Mouse (Mus musculus): ENCODE data around the gene Zic2. TPM values are rescaled to one million over a fixed set of nuclear protein-coding genes. Genes with fewer than 3 reads are reported as not detected.
A peak's percentile ranks its signal among the peaks of the same experiment; 100 is the strongest.

Gene Zic2
- polyA plus RNA-seq, 1 experiment from 2014 or later, result 2.1 TPM

GRCm38 (mm10) chr14:122475557-122476040 is 364 bp downstream of the Zic2 start:
- Histone ChIP-seq H3K4me3 (ENCODE audit: low read depth, low read length) (peak overlapping the region; percentile 48), H3K4me1 (ENCODE audit: control insufficient read depth, insufficient read depth, low read length) (peaks cover 9% of the 10 kb centered on the region), H3K9ac (replicated peaks; ENCODE audit: low read length) (peak overlapping the region; percentile 68), H3K36me3 (replicated peaks; ENCODE audit: control insufficient read depth, insufficient read depth, low read depth, low read length) (no peaks in the 10 kb centered on the region), H3K4me2 (ENCODE audit: low read depth, low read length) (peak overlapping the region; percentile 83), H3K27me3 (ENCODE audit: control insufficient read depth, insufficient read depth, low read length) (peaks cover 59% of the 10 kb centered on the region), H3K27ac (replicated peaks; ENCODE audit: low read depth, low read length) (peak overlapping the region; percentile 68), H3K9me3 (replicated peaks; ENCODE audit: control insufficient read depth, low read length) (no peaks in the 10 kb centered on the region)
- ATAC-seq (replicated peaks; ENCODE audit: insufficient number of reproducible peaks, low FRiP score, low TSS enrichment, low read depth), result no peak
- WGBS, result under 1% methylated on average over 53 of the region's 65 CpGs
- peak; percentile 49 for DNase-seq (ENCODE audit: low spot score)

DNA sequence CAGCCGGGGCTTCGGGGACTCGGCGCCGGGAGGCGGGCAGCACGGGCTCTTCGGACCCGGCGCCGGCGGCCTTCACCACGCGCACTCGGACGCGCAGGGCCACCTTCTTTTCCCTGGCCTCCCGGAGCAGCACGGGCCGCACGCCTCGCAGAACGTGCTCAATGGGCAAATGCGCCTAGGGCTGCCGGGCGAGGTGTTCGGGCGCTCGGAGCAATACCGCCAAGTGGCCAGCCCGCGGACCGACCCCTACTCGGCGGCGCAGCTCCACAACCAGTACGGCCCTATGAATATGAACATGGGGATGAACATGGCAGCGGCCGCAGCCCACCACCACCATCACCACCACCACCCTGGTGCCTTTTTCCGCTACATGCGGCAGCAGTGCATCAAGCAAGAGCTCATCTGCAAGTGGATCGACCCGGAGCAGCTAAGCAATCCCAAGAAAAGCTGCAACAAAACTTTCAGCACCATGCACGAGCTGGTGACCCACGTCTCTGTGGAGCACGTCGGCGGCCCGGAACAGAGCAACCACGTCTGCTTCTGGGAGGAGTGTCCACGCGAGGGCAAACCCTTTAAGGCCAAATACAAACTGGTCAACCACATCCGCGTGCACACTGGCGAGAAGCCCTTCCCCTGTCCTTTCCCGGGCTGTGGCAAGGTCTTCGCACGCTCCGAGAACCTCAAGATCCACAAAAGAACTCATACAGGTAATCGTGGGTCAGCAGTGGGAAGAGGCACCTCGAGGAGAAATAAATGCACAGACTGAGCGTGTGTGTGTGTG is 996 bp downstream of the Zic2 start:
- Histone ChIP-seq H3K27ac (replicated peaks; ENCODE audit: low read depth, low read length) (peak overlapping the region; percentile 68), H3K9me3 (replicated peaks; ENCODE audit: control insufficient read depth, low read length) (no peaks in the 10 kb centered on the region), H3K27me3 (ENCODE audit: control insufficient read depth, insufficient read depth, low read length) (peaks cover 59% of the 10 kb centered on the region), H3K36me3 (replicated peaks; ENCODE audit: control insufficient read depth, insufficient read depth, low read depth, low read length) (no peaks in the 10 kb centered on the region), H3K4me3 (ENCODE audit: low read depth, low read length) (peak overlapping the region; percentile 48), H3K4me2 (ENCODE audit: low read depth, low read length) (peak overlapping the region; percentile 83), H3K9ac (replicated peaks; ENCODE audit: low read length) (peak overlapping the region; percentile 68), H3K4me1 (ENCODE audit: control insufficient read depth, insufficient read depth, low read length) (peaks cover 9% of the 10 kb centered on the region)
- ATAC-seq (replicated peaks; ENCODE audit: insufficient number of reproducible peaks, low FRiP score, low TSS enrichment, low read depth), result no peak
- WGBS, result under 1% methylated on average over 62 of the region's 62 CpGs
- DNase-seq (ENCODE audit: low spot score), result peak; percentile 50

DNA sequence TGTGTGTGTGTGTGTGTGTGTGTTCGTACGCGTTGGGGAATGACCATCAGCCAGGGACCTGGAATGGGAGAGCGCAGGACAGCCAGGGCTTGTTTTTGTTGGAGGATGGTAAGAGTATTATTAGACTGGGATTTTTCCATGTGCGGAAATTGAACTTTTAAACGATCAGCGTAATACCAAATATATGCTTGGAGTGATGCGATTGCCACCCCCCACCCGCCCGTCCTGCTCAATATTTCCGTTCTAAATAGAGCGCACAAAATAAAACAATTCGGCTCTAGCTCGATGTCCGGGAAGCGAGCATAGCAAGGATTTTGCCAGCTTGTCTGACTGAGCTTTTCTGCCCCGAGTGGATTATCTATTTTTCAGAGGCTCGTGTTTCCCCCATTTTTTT is 1.6 kb downstream of the Zic2 start:
- H3K4me1 ChIP-seq (ENCODE audit: control insufficient read depth, insufficient read depth, low read length), result peaks cover 9% of the 10 kb centered on the region
- DNase-seq (ENCODE audit: low spot score), result peak; percentile 10
- no peaks in the 10 kb centered on the region for H3K9me3 ChIP-seq (replicated peaks; ENCODE audit: control insufficient read depth, low read length)
- H3K27me3 ChIP-seq (ENCODE audit: control insufficient read depth, insufficient read depth, low read length), result peaks cover 58% of the 10 kb centered on the region
- H3K9ac ChIP-seq (replicated peaks; ENCODE audit: low read length), result peak overlapping the region; percentile 68
- no peak overlapping the region for H3K27ac ChIP-seq (replicated peaks; ENCODE audit: low read depth, low read length)
- under 1% methylated on average over 18 of the region's 18 CpGs for WGBS
- ATAC-seq (replicated peaks; ENCODE audit: insufficient number of reproducible peaks, low FRiP score, low TSS enrichment, low read depth), result no peak
- no peaks in the 10 kb centered on the region for H3K36me3 ChIP-seq (replicated peaks; ENCODE audit: control insufficient read depth, insufficient read depth, low read depth, low read length)
- peak overlapping the region; percentile 48 for H3K4me3 ChIP-seq (ENCODE audit: low read depth, low read length)
- peak overlapping the region; percentile 10; the same call in 1 of the 2 replicates for H3K4me2 ChIP-seq (ENCODE audit: low read depth, low read length)

GRCm38 (mm10) chr14:122477261-122477671 is 2.0 kb downstream of the Zic2 start:
- H3K9ac ChIP-seq (replicated peaks; ENCODE audit: low read length), result peak overlapping the region; percentile 68
- H3K4me3 ChIP-seq (ENCODE audit: low read depth, low read length), result peak overlapping the region; percentile 48
- H3K27ac ChIP-seq (replicated peaks; ENCODE audit: low read depth, low read length), result no peak overlapping the region
- DNase-seq (ENCODE audit: low spot score), result peak; percentile 49
- H3K36me3 ChIP-seq (replicated peaks; ENCODE audit: control insufficient read depth, insufficient read depth, low read depth, low read length), result no peaks in the 10 kb centered on the region
- no peaks in the 10 kb centered on the region for H3K9me3 ChIP-seq (replicated peaks; ENCODE audit: control insufficient read depth, low read length)
- WGBS, result under 1% methylated on average over 20 of the region's 20 CpGs
- peak overlapping the region; percentile 10; the same call in 1 of the 2 replicates for H3K4me2 ChIP-seq (ENCODE audit: low read depth, low read length)
- H3K27me3 ChIP-seq (ENCODE audit: control insufficient read depth, insufficient read depth, low read length), result peaks cover 60% of the 10 kb centered on the region
- H3K4me1 ChIP-seq (ENCODE audit: control insufficient read depth, insufficient read depth, low read length), result peaks cover 9% of the 10 kb centered on the region
- no peak for ATAC-seq (replicated peaks; ENCODE audit: insufficient number of reproducible peaks, low FRiP score, low TSS enrichment, low read depth)

GRCm38 (mm10) chr14:122477971-122478573 is 2.8 kb downstream of the Zic2 start:
- Histone ChIP-seq H3K27me3 (ENCODE audit: control insufficient read depth, insufficient read depth, low read length) (peaks cover 66% of the 10 kb centered on the region), H3K9me3 (replicated peaks; ENCODE audit: control insufficient read depth, low read length) (no peaks in the 10 kb centered on the region), H3K36me3 (replicated peaks; ENCODE audit: control insufficient read depth, insufficient read depth, low read depth, low read length) (no peaks in the 10 kb centered on the region), H3K4me1 (ENCODE audit: control insufficient read depth, insufficient read depth, low read length) (peaks cover 9% of the 10 kb centered on the region), H3K4me3 (ENCODE audit: low read depth, low read length) (peak overlapping the region; percentile 48), H3K4me2 (ENCODE audit: low read depth, low read length) (no peak overlapping the region; the same call in 1 of the 2 replicates), H3K9ac (replicated peaks; ENCODE audit: low read length) (peak overlapping the region; percentile 64), H3K27ac (replicated peaks; ENCODE audit: low read depth, low read length) (no peak overlapping the region)
- DNase-seq (ENCODE audit: low spot score), result peak; percentile 22
- ATAC-seq (replicated peaks; ENCODE audit: insufficient number of reproducible peaks, low FRiP score, low TSS enrichment, low read depth), result no peak
- 2% methylated on average over 9 of the region's 9 CpGs for WGBS

DNA sequence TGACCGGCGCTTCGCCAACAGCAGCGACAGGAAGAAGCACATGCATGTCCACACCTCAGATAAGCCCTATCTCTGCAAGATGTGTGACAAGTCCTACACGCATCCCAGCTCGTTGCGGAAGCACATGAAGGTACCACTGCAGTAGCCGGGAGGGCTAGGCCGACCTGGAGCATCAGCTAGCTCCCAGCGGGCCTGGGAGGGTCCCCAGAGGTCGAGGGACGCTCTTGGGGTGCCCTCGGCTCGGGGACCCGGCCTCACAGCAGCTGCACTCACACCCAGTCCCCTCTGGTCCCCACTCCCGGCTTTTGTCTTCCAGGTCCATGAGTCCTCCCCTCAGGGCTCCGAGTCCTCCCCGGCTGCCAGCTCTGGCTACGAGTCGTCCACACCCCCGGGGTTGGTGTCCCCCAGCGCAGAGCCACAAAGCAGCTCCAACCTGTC is 3.4 kb downstream of the Zic2 start:
- no peak for ATAC-seq (replicated peaks; ENCODE audit: insufficient number of reproducible peaks, low FRiP score, low TSS enrichment, low read depth)
- H3K9ac ChIP-seq (replicated peaks; ENCODE audit: low read length), result peak overlapping the region; percentile 64
- peak overlapping the region; percentile 36 for H3K4me2 ChIP-seq (ENCODE audit: low read depth, low read length)
- peak overlapping the region; percentile 48 for H3K4me3 ChIP-seq (ENCODE audit: low read depth, low read length)
- 0% methylated on average over 21 of the region's 22 CpGs for WGBS
- H3K9me3 ChIP-seq (replicated peaks; ENCODE audit: control insufficient read depth, low read length), result no peaks in the 10 kb centered on the region
- H3K27me3 ChIP-seq (ENCODE audit: control insufficient read depth, insufficient read depth, low read length), result peaks cover 65% of the 10 kb centered on the region
- peak; percentile 25 for DNase-seq (ENCODE audit: low spot score)
- H3K36me3 ChIP-seq (replicated peaks; ENCODE audit: control insufficient read depth, insufficient read depth, low read depth, low read length), result no peaks in the 10 kb centered on the region
- peaks cover 9% of the 10 kb centered on the region for H3K4me1 ChIP-seq (ENCODE audit: control insufficient read depth, insufficient read depth, low read length)
- H3K27ac ChIP-seq (replicated peaks; ENCODE audit: low read depth, low read length), result peak overlapping the region; percentile 47; the same call in 1 of the 2 replicates

DNA sequence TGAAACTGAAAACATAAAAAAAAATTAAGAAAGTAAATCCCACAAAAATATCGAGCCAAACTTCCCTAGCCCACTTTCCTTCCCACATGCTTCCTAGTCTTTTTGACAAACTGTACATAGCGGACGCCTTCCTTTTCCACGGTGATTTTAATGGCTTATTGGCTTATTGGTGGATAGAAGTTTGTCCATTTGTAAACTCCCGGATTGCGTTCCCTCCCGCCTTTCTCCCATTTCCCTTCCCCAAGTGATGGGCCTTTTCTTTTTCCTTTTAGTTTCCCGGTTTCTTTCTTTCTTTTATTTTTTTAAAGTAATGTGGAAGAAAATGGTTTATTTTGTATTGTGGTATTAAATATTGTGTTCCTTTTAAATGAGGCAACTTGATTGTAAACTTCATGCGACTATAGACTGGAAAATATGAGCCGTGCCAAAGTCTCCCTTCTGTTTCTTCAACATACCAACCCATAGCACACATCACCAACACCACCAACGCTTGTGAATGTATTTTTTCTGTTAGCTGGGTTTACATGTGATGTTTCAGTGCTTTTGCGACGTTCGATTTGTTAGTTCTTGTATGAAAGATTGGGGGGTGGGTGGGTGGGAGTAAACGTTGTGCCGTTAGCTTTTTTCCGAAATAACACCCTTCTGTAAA is 4.3 kb downstream of the Zic2 start:
- Histone ChIP-seq H3K9me3 (replicated peaks; ENCODE audit: control insufficient read depth, low read length) (no peaks in the 10 kb centered on the region), H3K27me3 (ENCODE audit: control insufficient read depth, insufficient read depth, low read length) (peaks cover 65% of the 10 kb centered on the region), H3K4me1 (ENCODE audit: control insufficient read depth, insufficient read depth, low read length) (peaks cover 9% of the 10 kb centered on the region), H3K36me3 (replicated peaks; ENCODE audit: control insufficient read depth, insufficient read depth, low read depth, low read length) (no peaks in the 10 kb centered on the region), H3K4me3 (ENCODE audit: low read depth, low read length) (0 out of 2 replicates have a peak overlapping the region, but pooled peaks have one; percentile 14), H3K4me2 (ENCODE audit: low read depth, low read length) (no peak overlapping the region), H3K9ac (replicated peaks; ENCODE audit: low read length) (no peak overlapping the region), H3K27ac (replicated peaks; ENCODE audit: low read depth, low read length) (no peak overlapping the region)
- WGBS, result 13% methylated on average over 17 of the region's 17 CpGs
- DNase-seq (ENCODE audit: low spot score) (peak; percentile 35), ATAC-seq (replicated peaks; ENCODE audit: insufficient number of reproducible peaks, low FRiP score, low TSS enrichment, low read depth) (no peak)

Data from embryonic facial prominence, embryonic 11.5 days (tissue).